Mouse (Mus musculus): ENCODE data around the gene Bmp5.

Gene Bmp5

GRCm38 (mm10) chr9:75944663-75945062, 169.5 kb downstream of the Bmp5 start:
- in situ Hi-C loops (cut with MboI; ENCODE audit: low sequenced_read_pairs): no loop called here
